Mouse (Mus musculus) neutrophil, adult 5-6 weeks (primary cell): ENCODE measurements around the gene Mbd4. TPM values are rescaled to one million over a fixed set of nuclear protein-coding genes. Genes with fewer than 3 reads are reported as not detected.
"Not testable (repeated sequence)": the region's sequence is repeated elsewhere in the genome, so short reads cannot be mapped to it uniquely, and the experiment has no call there.

Source experiments
- ATAC-seq: fragments of 151-379, 151-347 bp; 2 replicates; pipeline ENCODE4 v1.8.0; 2017; ENCODE audit warnings: mild to moderate bottlenecking, moderate TSS enrichment; ENCODE audit not compliant: insufficient number of reproducible peaks, poor library complexity, low FRiP score, severe bottlenecking; ENCODE audit errors: extremely low read depth
- total RNA-seq: library from RNA; stranded (forward); fragments of 200-1000 nt; gene quantifications from 2 replicates; pipeline ENCODE4 v1.2.3, GENCODE M21; 2017

Gene Mbd4
- total RNA-seq, result 34.9 and 35.7 TPM in 2 replicates

- peak; percentile 97 for ATAC-seq
Observed at GRCm38 (mm10) chr6:115853091-115853813, at the start of gene Mbd4, which contains the start of gene Ift122. TSS of gene Mbd4 (minus strand) at chr6:115853371. TSS of gene Ift122 (plus strand) at chr6:115853470.

GRCm38 (mm10) chr6:115902545-115902944 is 49.4 kb upstream of the Mbd4 start:
- ATAC-seq, result no peak

- no peak for ATAC-seq
Observed at GRCm38 (mm10) chr6:115901489-115901931, 48.3 kb upstream of the Mbd4 start.

- ATAC-seq, result peak; percentile 30; the same call in 1 of the 2 replicates
Observed at GRCm38 (mm10) chr6:115901062-115901461, 47.9 kb upstream of the Mbd4 start.

GRCm38 (mm10) chr6:115897926-115898520 is 44.9 kb upstream of the Mbd4 start:
- ATAC-seq, result no peak

GRCm38 (mm10) chr6:115897117-115897516 is 43.9 kb upstream of the Mbd4 start:
- no peak for ATAC-seq

GRCm38 (mm10) chr6:115896346-115896745 is 43.2 kb upstream of the Mbd4 start:
- ATAC-seq, result no peak

GRCm38 (mm10) chr6:115892363-115892762 is 39.2 kb upstream of the Mbd4 start:
- ATAC-seq, result no peak

- ATAC-seq, result no peak
Observed at GRCm38 (mm10) chr6:115891497-115892061, 38.4 kb upstream of the Mbd4 start.

- no peak for ATAC-seq
Observed at GRCm38 (mm10) chr6:115891061-115891460, 37.9 kb upstream of the Mbd4 start.

- ATAC-seq, result no peak
Observed at GRCm38 (mm10) chr6:115890601-115891000, 37.4 kb upstream of the Mbd4 start.

- ATAC-seq, result no peak
Observed at GRCm38 (mm10) chr6:115888296-115888695, 35.1 kb upstream of the Mbd4 start.

- peak; percentile 35; the same call in 1 of the 2 replicates for ATAC-seq
Observed at GRCm38 (mm10) chr6:115886894-115887293, 33.7 kb upstream of the Mbd4 start.

GRCm38 (mm10) chr6:115884018-115884417 is 30.8 kb upstream of the Mbd4 start:
- ATAC-seq, result no peak

GRCm38 (mm10) chr6:115880751-115881150 is 27.6 kb upstream of the Mbd4 start:
- ATAC-seq, result no peak

- no peak for ATAC-seq
Observed at GRCm38 (mm10) chr6:115879736-115880135, 26.6 kb upstream of the Mbd4 start.

- ATAC-seq, result no peak
Observed at GRCm38 (mm10) chr6:115878694-115879093, 25.5 kb upstream of the Mbd4 start.

- ATAC-seq, result no peak
Observed at GRCm38 (mm10) chr6:115877239-115877638, 24.1 kb upstream of the Mbd4 start.

- ATAC-seq, result not testable (repeated sequence)
Observed at GRCm38 (mm10) chr6:115871318-115871717, 18.1 kb upstream of the Mbd4 start.

- ATAC-seq, result not testable (repeated sequence)
Observed at GRCm38 (mm10) chr6:115867157-115867556, 14.0 kb upstream of the Mbd4 start.
